Mouse (Mus musculus) v-Abl transformed pro-B cells (cell line): ENCODE measurements at regions not wholly inside any gene's neighbourhood (a gene's known extent, or its start where the extent isn't known, plus 50 kb on each side); places are given as distances from the start of the nearest gene placed in this dataset.

Experiments used
- in situ Hi-C, 2 experiments: fragments of 400-800 bp; cut with MboI; formaldehyde crosslinking; loops; one replicate each; pipeline ENCODE4 v1.15.1; 2025; ENCODE audit not compliant: unreplicated experiment in 2 of 2

DNA sequence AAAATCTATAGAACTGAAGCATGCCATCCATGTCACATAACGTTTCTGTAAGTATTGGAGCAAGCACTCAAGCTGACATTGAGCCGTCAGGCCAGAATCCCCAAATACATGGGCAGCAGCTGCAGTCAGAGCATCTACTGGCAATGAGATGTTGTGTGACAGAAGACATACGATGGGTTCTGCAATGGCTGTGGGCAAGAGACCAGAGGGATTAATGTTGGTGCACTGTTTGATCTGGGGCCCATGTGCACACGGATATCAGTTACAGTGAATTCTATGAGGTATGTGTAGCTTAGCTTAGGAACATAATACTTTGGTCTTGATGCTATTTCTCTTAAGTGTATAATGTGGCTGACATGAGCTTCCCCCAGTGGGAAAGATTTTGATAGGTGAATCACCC, 197.1 kb upstream of the Lyplal1 start:
- in situ Hi-C loops: no loop called here

DNA sequence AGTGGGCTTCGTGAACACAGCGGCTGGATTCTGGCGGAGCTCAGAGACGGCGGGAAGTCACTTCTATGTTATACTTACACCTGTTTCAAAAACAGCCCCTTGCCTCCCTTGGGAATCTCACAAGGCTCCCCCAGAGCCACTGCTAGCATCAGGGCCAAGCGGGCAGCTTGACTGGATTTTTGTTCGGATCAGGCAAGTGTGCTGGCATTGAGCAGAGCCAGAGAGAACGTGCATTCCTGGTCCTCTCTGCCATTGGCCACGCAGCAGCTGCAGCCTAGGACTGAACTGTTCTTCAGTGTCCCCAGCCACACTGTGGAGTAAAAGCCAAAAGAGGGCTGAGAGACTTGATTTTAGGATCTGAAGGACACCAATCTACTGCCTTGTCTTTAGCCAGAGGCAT, 195.6 kb upstream of the Lyplal1 start:
- in situ Hi-C loops: no loop called here

- in situ Hi-C loops: no loop called here
These were observed 194.9 kb upstream of the Lyplal1 start for GRCm38 (mm10) chr1:186312008-186312407.

- in situ Hi-C loops: no loop called here
These were observed 190.5 kb upstream of the Lyplal1 start for GRCm38 (mm10) chr1:186307627-186308026.

DNA sequence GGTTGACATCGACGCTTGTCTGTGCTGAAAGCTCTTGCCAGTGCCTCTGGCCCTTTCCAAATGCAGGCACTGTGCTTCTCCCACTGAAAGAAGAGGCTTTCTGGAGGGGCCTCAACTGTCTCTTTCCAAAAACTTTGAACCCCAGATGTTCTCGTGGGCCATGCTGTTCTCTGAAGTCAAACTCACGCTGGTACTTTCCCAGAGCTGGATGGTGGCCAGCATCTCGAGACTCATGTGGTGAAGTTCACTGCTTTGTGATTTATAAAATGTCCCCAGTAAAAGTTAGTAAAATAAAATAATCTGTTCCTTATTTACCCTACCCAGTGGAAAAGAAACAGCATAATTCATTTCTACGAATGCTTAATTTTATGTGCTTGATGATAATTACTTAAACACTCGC, 180.4 kb upstream of the Lyplal1 start:
- in situ Hi-C loops: no loop called here

GRCm38 (mm10) chr1:186295201-186295600, 178.1 kb upstream of the Lyplal1 start:
- in situ Hi-C loops: no loop called here

- in situ Hi-C loops: no loop called here
These were observed 177.5 kb upstream of the Lyplal1 start for GRCm38 (mm10) chr1:186294635-186295034.

GRCm38 (mm10) chr1:186289117-186289516, 172.0 kb upstream of the Lyplal1 start:
- in situ Hi-C loops: no loop called here

- in situ Hi-C loops: no loop called here
These were observed 170.7 kb upstream of the Lyplal1 start for GRCm38 (mm10) chr1:186287831-186288230.

GRCm38 (mm10) chr1:186286401-186286800, 169.3 kb upstream of the Lyplal1 start:
- in situ Hi-C loops: no loop called here

GRCm38 (mm10) chr1:186277981-186278634, 161.0 kb upstream of the Lyplal1 start:
- in situ Hi-C loops: no loop called here

DNA sequence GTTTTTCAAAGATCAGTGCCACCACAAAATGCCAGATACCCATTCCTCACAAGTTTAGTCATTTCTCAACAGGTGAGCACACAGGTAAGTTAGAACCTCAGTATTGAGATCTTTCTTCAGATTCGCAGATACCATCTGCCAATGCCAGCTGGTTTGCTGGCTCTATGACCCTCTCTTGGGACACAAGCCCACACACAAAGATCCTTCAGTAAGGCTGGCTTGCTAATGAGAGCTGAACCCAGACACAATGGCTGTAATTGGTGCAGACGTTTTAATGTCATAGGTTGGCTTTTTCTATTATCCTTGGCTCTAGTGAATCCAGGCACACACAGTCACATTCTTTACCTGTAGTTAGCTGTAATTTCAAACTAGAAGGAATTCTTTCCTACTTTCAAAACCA, 154.3 kb upstream of the Lyplal1 start:
- in situ Hi-C loops: no loop called here

DNA sequence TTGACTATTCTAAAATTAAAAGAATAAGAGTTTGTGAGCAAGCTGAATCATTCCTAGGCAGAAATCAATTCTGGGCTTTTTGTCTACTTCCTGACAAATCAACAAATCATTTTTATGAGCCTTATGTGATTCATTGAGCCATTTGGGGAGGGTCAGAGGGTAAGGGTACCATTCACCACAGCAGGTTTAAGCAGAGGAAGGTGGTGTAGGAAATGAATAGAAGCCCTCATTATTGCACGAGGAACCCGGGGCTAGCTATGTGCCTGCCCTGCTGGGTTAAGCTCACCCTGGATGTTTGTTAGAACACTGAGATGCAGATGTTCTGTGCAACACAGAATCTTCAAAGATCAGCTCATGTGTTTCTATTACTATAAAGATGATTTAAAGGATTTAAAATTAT, 150.2 kb upstream of the Lyplal1 start:
- in situ Hi-C loops: no loop called here

GRCm38 (mm10) chr1:186264639-186265038, 147.5 kb upstream of the Lyplal1 start:
- in situ Hi-C loops: no loop called here

DNA sequence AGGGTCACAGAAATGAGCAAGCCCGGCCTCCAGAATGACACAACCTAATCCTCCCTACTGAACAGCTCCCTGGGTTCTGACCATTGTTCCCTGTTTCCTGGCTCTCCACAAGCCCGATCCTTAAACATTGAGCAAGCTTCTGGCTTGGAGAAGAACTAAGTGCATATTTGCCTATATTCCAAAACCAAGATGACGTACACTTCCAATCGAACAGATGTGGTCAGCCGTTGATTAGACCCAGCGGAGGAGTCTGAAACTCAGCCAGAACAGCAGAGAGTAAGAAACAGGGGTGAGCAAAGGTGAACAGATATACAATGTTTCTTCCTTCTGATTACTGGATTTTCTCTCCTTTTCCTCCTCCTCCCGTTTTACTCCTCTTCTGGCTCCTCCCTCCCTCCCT, 146.8 kb upstream of the Lyplal1 start:
- in situ Hi-C loops: no loop called here

GRCm38 (mm10) chr1:186263196-186263595, 146.1 kb upstream of the Lyplal1 start:
- in situ Hi-C loops: no loop called here

DNA sequence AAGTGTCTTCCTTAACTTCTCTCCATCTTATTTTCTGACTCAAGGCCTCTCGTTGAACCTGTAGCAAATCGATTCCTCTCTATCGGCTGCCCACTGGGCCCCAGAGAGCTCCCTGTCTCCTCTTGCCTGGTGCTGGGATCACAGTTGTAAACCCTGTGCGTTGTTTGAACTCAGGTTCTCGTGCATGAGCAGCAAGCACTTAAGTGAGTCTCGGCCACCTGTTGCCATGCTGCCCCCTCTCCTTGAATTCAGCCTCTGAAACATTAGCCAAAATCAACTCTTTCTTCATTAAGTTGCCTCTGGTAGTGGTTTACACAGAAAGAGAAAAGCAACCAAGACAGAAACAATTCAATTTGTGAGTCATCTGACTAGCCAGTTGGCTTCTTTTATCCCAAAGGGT, 144.9 kb upstream of the Lyplal1 start:
- in situ Hi-C loops: no loop called here

- in situ Hi-C loops: no loop called here
These were observed 144.3 kb upstream of the Lyplal1 start for GRCm38 (mm10) chr1:186261326-186261833.

DNA sequence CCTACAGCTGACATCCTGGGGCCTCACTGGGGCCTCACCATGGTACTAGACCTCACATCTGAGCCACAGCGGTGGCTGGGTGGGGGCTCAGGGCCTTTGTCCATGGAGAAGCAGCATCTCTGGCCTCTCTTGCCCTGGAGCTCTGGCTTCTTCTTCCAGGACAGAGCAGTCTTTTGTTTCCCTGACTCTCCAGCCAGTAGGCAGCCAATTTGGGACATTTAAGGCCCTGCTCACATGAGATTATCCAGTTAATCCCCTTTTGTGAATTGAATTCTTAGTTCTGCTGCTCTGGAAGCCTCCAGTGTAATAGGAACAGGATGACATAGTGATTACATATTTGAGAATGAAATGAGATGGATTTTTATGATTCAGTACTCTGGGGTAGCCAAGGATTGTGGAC, 140.5 kb upstream of the Lyplal1 start:
- in situ Hi-C loops: no loop called here

GRCm38 (mm10) chr1:186255476-186256080, 138.5 kb upstream of the Lyplal1 start:
- in situ Hi-C loops: no loop called here

DNA sequence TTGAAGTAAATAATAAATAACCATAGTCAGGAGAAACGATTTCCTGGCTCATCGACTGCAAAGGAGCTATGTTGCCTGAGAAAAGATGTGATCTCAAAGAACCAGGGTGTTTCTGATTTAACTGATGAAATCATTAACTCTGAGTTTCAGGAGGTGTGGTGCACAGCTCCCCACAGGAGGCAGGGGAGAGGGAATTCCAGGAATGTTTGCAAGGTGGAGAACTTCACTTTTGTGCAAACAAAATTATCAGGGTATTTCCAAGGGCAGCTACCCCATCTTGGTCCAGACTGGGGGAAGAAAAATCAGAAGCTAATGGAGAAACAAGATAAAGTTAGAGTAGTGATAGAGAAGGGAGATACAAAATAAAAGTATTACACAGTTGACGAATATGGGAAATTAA, 137.4 kb upstream of the Lyplal1 start:
- in situ Hi-C loops: no loop called here

GRCm38 (mm10) chr1:186252551-186252950, 135.4 kb upstream of the Lyplal1 start:
- in situ Hi-C loops: no loop called here
